Mouse (Mus musculus) cerebellum, adult 2 months (tissue): ENCODE data around the gene Rnf185. TPM values are rescaled to one million over a fixed set of nuclear protein-coding genes. Genes with fewer than 3 reads are reported as not detected.

Experiments used
- DNase-seq, 2 experiments: peaks; one replicate each; pipeline ENCODE4 v3.0.0; 2021
- H3K27ac ChIP-seq: fragments of 200-500 bp; 2 replicates; pipeline ENCODE4 v1.5.1; 2012; ENCODE audit warnings: low read length, control low read depth, inconsistent platforms; ENCODE audit not compliant: insufficient read depth
- H3K27me3 ChIP-seq: fragments of 200-500 bp; 2 replicates; pipeline ENCODE4 v1.6.1; 2012; ENCODE audit warnings: inconsistent platforms, mild to moderate bottlenecking, low read length, moderate library complexity; ENCODE audit not compliant: control insufficient read depth, insufficient read depth
- H3K4me1 ChIP-seq: fragments of 200-500 bp; 2 replicates; pipeline ENCODE4 v1.6.1; 2011; ENCODE audit warnings: low read length; ENCODE audit not compliant: control insufficient read depth, insufficient read depth
- H3K4me3 ChIP-seq: fragments of 200-500 bp; replicated peaks from 2 replicates; pipeline ENCODE3; 2011; ENCODE audit warnings: mild to moderate bottlenecking, low read depth, low read length, control low read depth; ENCODE audit not compliant: insufficient read depth
- CTCF ChIP-seq: fragments of 200-500 bp; IDR thresholded peaks from 2 replicates; pipeline ENCODE4 v1.5.1; 2011; ENCODE audit warnings: low read depth, mild to moderate bottlenecking, control low read depth, low read length, moderate library complexity, borderline replicate concordance; ENCODE audit not compliant: insufficient read depth
- POLR2A ChIP-seq: fragments of 200-500 bp; IDR thresholded peaks from 2 replicates; pipeline ENCODE4 v1.6.1; 2011; ENCODE audit warnings: low read length, control low read depth, borderline replicate concordance; ENCODE audit not compliant: insufficient read depth
- WGBS: fragments of 180-500 bp; shearing (Covaris S2); methylation state at CpG from one replicate; pipeline ENCODE4 v1.1.7; 2018; 5-methylcytosine and 5-hydroxymethylcytosine counted together
- polyA plus RNA-seq: library from polyadenylated mRNA; depleted of rRNA; stranded (reverse); fragments of >200 nt; gene quantifications from 2 replicates; pipeline ENCODE4 v1.2.3, GENCODE M21; 2012; rRNA removed

The Rnf185 gene
- 38.1 and 39.3 TPM in 2 replicates for polyA plus RNA-seq

DNA sequence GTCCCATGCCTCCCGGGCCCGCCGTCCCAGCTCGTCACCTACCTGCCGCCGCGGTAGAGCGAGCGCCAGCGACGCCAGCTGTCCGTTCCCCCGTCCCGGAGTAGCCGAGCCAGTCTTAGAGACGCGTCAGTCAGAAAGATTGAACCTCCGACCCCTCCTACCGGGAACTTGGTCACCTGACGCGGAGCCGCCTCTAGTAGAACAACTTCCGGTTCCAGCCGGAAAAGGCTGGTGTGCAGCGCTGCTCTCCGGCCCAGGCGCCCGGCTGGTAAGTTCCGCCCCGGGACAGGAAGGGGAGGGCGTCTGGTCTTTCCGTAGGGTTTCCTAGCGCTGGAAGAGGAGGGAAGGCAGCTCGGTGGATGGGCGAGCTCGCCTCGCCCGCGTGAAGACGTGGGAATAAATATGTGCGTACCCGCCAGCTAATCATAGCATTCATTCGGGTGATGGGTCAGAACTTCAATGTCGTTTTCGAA lies at the start of gene Rnf185:
Rnf185 (minus strand) TSS at position 197 of the 473 bp plus-strand sequence.
- no peak for TF ChIP-seq CTCF
- TF ChIP-seq POLR2A = peak; percentile 79; the same call in 1 of the 2 replicates
- under 1% methylated on average over 45 of the region's 45 CpGs for WGBS

GRCm38 (mm10) chr11:3497296-3497695 lies 45.1 kb upstream of the Rnf185 start:
- TF ChIP-seq CTCF (no peak), POLR2A (no peak)
- DNase-seq = no peak
- 77% methylated on average over 1 of the region's 1 CpGs for WGBS
- Histone ChIP-seq H3K4me1 (peaks cover 27% of the 10 kb centered on the region), H3K27me3 (no peaks in the 10 kb centered on the region), H3K27ac (no peak overlapping the region), H3K4me3 (no peak overlapping the region)

More for the DNA sequence above, at the start of gene Rnf185:
- Histone ChIP-seq H3K27ac (peak within 1 kb of the TSS; percentile 81), H3K4me3 (peak within 1 kb of the TSS; percentile 75), H3K27me3 (no peaks in the 10 kb centered on the region), H3K4me1 (no peaks in the 10 kb centered on the region; the same call in none of the 2 replicates)
- peak; percentile 91 to 95 for DNase-seq

GRCm38 (mm10) chr11:3496756-3497155 lies 44.6 kb upstream of the Rnf185 start:
- H3K27ac ChIP-seq = no peak overlapping the region
- TF ChIP-seq POLR2A (no peak), CTCF (no peak)
- WGBS = 33% methylated on average over 5 of the region's 5 CpGs
- H3K4me3 ChIP-seq = no peak overlapping the region
- H3K4me1 ChIP-seq = peaks cover 32% of the 10 kb centered on the region
- H3K27me3 ChIP-seq = no peaks in the 10 kb centered on the region
- peak in 1 of 2 experiments; percentile 41 for DNase-seq

DNA sequence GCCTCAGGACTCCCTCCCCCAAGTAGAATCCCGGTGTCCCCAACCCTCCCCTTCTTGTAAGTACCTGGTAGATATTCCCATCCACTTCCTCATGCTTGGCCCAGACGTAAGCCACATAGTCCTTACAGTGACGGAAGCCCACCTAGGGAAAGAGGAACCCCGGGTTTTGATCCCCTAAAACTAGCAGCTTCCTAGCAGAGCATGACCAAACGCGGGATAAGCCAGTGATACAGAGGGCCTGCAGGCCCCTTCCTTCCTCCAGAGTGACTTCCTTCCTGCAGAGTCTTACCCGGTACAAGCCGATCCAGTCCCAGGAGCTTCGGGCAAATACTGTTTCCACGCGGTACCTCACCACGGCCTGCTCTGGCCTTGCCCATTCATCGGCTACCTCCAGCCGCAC lies 43.3 kb upstream of the Rnf185 start:
- Histone ChIP-seq H3K4me3 (no peak overlapping the region), H3K4me1 (peaks cover 24% of the 10 kb centered on the region), H3K27ac (no peak overlapping the region), H3K27me3 (no peaks in the 10 kb centered on the region)
- DNase-seq = no peak
- TF ChIP-seq POLR2A (no peak), CTCF (no peak)
- 89% methylated on average over 14 of the region's 14 CpGs for WGBS

GRCm38 (mm10) chr11:3494857-3495256 lies 42.7 kb upstream of the Rnf185 start:
- 51% methylated on average over 17 of the region's 17 CpGs for WGBS
- no peak for TF ChIP-seq POLR2A
- TF ChIP-seq CTCF = no peak
- no peaks in the 10 kb centered on the region for H3K27me3 ChIP-seq
- no peak overlapping the region for H3K4me3 ChIP-seq
- H3K27ac ChIP-seq = no peak overlapping the region
- DNase-seq = peak in 1 of 2 experiments; percentile 29
- H3K4me1 ChIP-seq = peaks cover 19% of the 10 kb centered on the region

DNA sequence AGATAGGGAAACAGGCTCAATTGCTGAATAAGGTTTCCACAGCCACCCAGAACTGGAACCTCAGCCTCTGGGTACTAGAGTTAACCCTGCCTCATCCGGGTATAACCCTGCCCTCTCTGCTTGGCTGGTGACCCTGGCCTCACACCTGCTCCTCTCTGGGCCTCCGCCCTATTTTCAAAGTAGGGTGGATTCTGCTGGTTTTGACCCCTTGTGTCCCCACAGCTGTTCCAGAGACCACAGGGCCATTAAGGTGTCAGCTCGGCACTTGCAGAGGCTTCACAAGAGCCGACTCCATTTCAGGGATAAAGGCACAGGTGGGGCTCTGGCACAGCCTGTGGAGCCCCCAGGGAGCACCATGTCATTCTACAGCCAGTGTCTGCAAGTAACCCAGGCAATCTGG lies 40.6 kb upstream of the Rnf185 start:
- no peak overlapping the region for H3K27ac ChIP-seq
- peak in 1 of 2 experiments; percentile 27 for DNase-seq
- H3K4me1 ChIP-seq = peaks cover 28% of the 10 kb centered on the region
- TF ChIP-seq CTCF (no peak), POLR2A (no peak)
- WGBS = 28% methylated on average over 4 of the region's 4 CpGs
- no peaks in the 10 kb centered on the region for H3K27me3 ChIP-seq
- H3K4me3 ChIP-seq = no peak overlapping the region

DNA sequence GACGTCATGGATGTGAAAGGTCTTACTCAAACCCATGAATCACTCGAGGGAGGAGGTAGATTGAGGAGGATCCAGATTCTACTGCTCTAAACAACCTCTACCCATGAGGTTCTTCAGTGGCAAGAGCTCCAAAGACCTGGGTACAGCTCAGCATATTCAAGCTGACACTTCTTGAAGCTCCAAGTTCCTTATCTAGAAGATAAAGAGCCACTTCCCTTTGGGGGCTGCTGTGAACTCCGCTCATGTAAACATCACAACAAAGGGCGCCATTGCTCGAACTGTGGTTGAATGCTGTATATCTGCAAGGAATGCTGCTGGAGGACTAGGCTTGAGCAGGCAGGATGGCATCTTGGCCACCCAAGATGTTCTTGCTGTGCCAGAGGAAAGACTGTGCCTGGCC lies 36.9 kb upstream of the Rnf185 start:
- TF ChIP-seq CTCF (no peak), POLR2A (no peak)
- WGBS = 90% methylated on average over 5 of the region's 5 CpGs
- Histone ChIP-seq H3K4me1 (peaks cover 24% of the 10 kb centered on the region), H3K4me3 (no peak overlapping the region), H3K27ac (no peak overlapping the region), H3K27me3 (no peaks in the 10 kb centered on the region)
- DNase-seq = no peak

- Histone ChIP-seq H3K4me1 (peaks cover 22% of the 10 kb centered on the region), H3K27ac (no peak within 1 kb of the TSS), H3K4me3 (no peak within 1 kb of the TSS), H3K27me3 (no peaks in the 10 kb centered on the region)
- TF ChIP-seq CTCF = no peak
- TF ChIP-seq POLR2A = no peak
- 12% methylated on average over 11 of the region's 11 CpGs for WGBS
- peak in 1 of 2 experiments; percentile 49 for DNase-seq
Observed at GRCm38 (mm10) chr11:3487952-3488570, 35.9 kb upstream of the Rnf185 start, which contains the start of gene Pla2g3. Gene Pla2g3 (plus strand): TSS chr11:3488284.
